Mouse (Mus musculus): ENCODE measurements at regions not wholly inside any gene's neighbourhood (a gene's known extent, or its start where the extent isn't known, plus 50 kb on each side); places are given as distances from the start of the nearest gene placed in this dataset.

- TF ChIP-seq CTCF (IDR thresholded peaks at IDR 0.05; ENCODE audit: low read depth) (no peak), EP300 (optimal IDR thresholded peaks at IDR 0.05) (no peak)
These were observed 105.3 kb downstream of the B3gnt5 start for GRCm38 (mm10) chr16:19865306-19865705.

Measured in stomach, postnatal 0 days (tissue).